Mouse (Mus musculus) brain, embryonic 14.5 days (tissue): ENCODE data around the gene Olfr331. TPM values are rescaled to one million over a fixed set of nuclear protein-coding genes. Genes with fewer than 3 reads are reported as not detected.
"Not testable (repeated sequence)": the region's sequence is repeated elsewhere in the genome, so short reads cannot be mapped to it uniquely, and the experiment has no call there.

Experiments
- DNase-seq: peaks from one replicate; pipeline ENCODE4 v3.0.0-alpha.2; 2011; ENCODE audit warnings: low read depth
- CTCF ChIP-seq: fragments of 200-500 bp; IDR thresholded peaks from 2 replicates; pipeline ENCODE4 v1.5.1; 2012; ENCODE audit warnings: inconsistent platforms, mild to moderate bottlenecking, moderate library complexity, borderline replicate concordance; ENCODE audit not compliant: insufficient read depth, insufficient read length; ENCODE audit errors: extremely low read depth
- POLR2A ChIP-seq: fragments of 200-500 bp; IDR thresholded peaks from 2 replicates; pipeline ENCODE4 v1.6.1; 2012; ENCODE audit warnings: mild to moderate bottlenecking, inconsistent platforms, borderline replicate concordance; ENCODE audit not compliant: poor library complexity, insufficient read depth, insufficient read length, severe bottlenecking; ENCODE audit errors: extremely low read depth
- polyA plus RNA-seq: library from polyadenylated mRNA; depleted of rRNA; stranded (reverse); fragments of >200 nt; gene quantifications from 2 replicates; pipeline ENCODE4 v1.2.3, GENCODE M21; 2012; rRNA removed

The Olfr331 gene
- not detected in 2 replicates for polyA plus RNA-seq

GRCm38 (mm10) chr11:58502472-58502871 is at the start of gene Olfr331:
Gene Olfr331, minus strand, starts transcription at chr11:58502572.
- not testable (repeated sequence) for DNase-seq

GRCm38 (mm10) chr11:58546322-58546721 is 44.0 kb upstream of the Olfr331 start, which contains the start of gene Olfr329-ps:
Gene Olfr329-ps, minus strand, starts transcription at chr11:58546422.
- DNase-seq, result no peak
- TF ChIP-seq POLR2A, result no peak
- TF ChIP-seq CTCF, result no peak

- not testable (repeated sequence) for DNase-seq
Measured at GRCm38 (mm10) chr11:58534736-58535135, 32.4 kb upstream of the Olfr331 start, which contains the start of gene Olfr330. Gene Olfr330, minus strand, starts transcription at chr11:58534836.

- DNase-seq, result not testable (repeated sequence)
Measured at GRCm38 (mm10) chr11:58519756-58520155, 17.4 kb upstream of the Olfr331 start.

GRCm38 (mm10) chr11:58518916-58519315 is 16.5 kb upstream of the Olfr331 start:
- DNase-seq, result not testable (repeated sequence)

GRCm38 (mm10) chr11:58509058-58509457 is 6.7 kb upstream of the Olfr331 start:
- DNase-seq, result not testable (repeated sequence)

- DNase-seq, result peak; percentile 65
- no peak for TF ChIP-seq POLR2A
- peak; percentile 32; the same call in 1 of the 2 replicates for TF ChIP-seq CTCF
Measured at GRCm38 (mm10) chr11:58499290-58499689, 3.1 kb downstream of the Olfr331 start.

- no peak for TF ChIP-seq CTCF
- TF ChIP-seq POLR2A, result no peak
- DNase-seq, result no peak
Measured at GRCm38 (mm10) chr11:58498761-58499160, 3.6 kb downstream of the Olfr331 start.

GRCm38 (mm10) chr11:58492455-58492854 is 9.9 kb downstream of the Olfr331 start, which contains the start of gene Olfr332:
Gene Olfr332, minus strand, starts transcription at chr11:58492555.
- TF ChIP-seq CTCF (no peak), POLR2A (no peak)
- DNase-seq, result no peak

GRCm38 (mm10) chr11:58462170-58462569 is 40.2 kb downstream of the Olfr331 start, which contains the start of gene Olfr30:
Gene Olfr30, minus strand, starts transcription at chr11:58462270.
- no peak for TF ChIP-seq POLR2A
- TF ChIP-seq CTCF, result no peak
- no peak for DNase-seq

- no peak for TF ChIP-seq CTCF
- no peak for TF ChIP-seq POLR2A
- no peak for DNase-seq
Measured at GRCm38 (mm10) chr11:58453592-58453991, 48.8 kb downstream of the Olfr331 start.

GRCm38 (mm10) chr11:58452759-58453158 is 49.6 kb downstream of the Olfr331 start, which contains the start of gene Lypd9:
Gene Lypd9, minus strand, starts transcription at chr11:58452923.
- no peak for DNase-seq
- no peak for TF ChIP-seq POLR2A
- no peak for TF ChIP-seq CTCF

Other genes starting within 250 kb of the Olfr331 start
- gene 4930438A08Rik, start 227.8 kb downstream of the Olfr331 start, polyA plus RNA-seq, result not detected in 2 replicates
- gene Zfp692, start 195.5 kb downstream of the Olfr331 start, polyA plus RNA-seq, result 43.0 and 83.0 TPM in 2 replicates
- gene Zfp672, start 172.2 kb downstream of the Olfr331 start, polyA plus RNA-seq, result 41.9 and 47.0 TPM in 2 replicates
- gene Sh3bp5l, start 171.8 kb downstream of the Olfr331 start, polyA plus RNA-seq, result 39.9 and 46.8 TPM in 2 replicates
- 0.27 and 0.34 TPM in 2 replicates for gene Lypd8, start 123.5 kb downstream of the Olfr331 start, polyA plus RNA-seq
- not detected in 2 replicates for gene 1810065E05Rik, start 81.5 kb downstream of the Olfr331 start, polyA plus RNA-seq
- gene Gm12253, start 70.0 kb downstream of the Olfr331 start, polyA plus RNA-seq, result not detected in 2 replicates
- not detected in 2 replicates for gene Lypd9, start 49.6 kb downstream of the Olfr331 start, polyA plus RNA-seq
- gene Olfr30, start 40.3 kb downstream of the Olfr331 start, polyA plus RNA-seq, result not detected in 2 replicates
- gene Olfr332, start 10.0 kb downstream of the Olfr331 start, polyA plus RNA-seq, result not detected in 2 replicates
- gene Olfr330, start 32.3 kb upstream of the Olfr331 start, polyA plus RNA-seq, result not detected in 2 replicates
- gene Olfr329-ps, start 43.9 kb upstream of the Olfr331 start, polyA plus RNA-seq, result not detected in 2 replicates
- gene Olfr328, start 53.1 kb upstream of the Olfr331 start, polyA plus RNA-seq, result not detected in 2 replicates
- gene Olfr224, start 68.0 kb upstream of the Olfr331 start, polyA plus RNA-seq, result not detected in 2 replicates
- gene Olfr325, start 75.2 kb upstream of the Olfr331 start, polyA plus RNA-seq, result not detected in 2 replicates
- gene Olfr324, start 92.5 kb upstream of the Olfr331 start, polyA plus RNA-seq, result 0.10 TPM in 1 of 2 replicates, not detected in the other
- not detected in 2 replicates for gene 2210407C18Rik, start 113.5 kb upstream of the Olfr331 start, polyA plus RNA-seq
- gene Olfr323, start 127.9 kb upstream of the Olfr331 start, polyA plus RNA-seq, result not detected in 2 replicates
- gene Trim58, start 137.9 kb upstream of the Olfr331 start, polyA plus RNA-seq, result 0.11 TPM in 1 of 2 replicates, not detected in the other
- gene Olfr322, start 156.2 kb upstream of the Olfr331 start, polyA plus RNA-seq, result not detected in 2 replicates
- not detected in 2 replicates for gene Olfr320, start 178.5 kb upstream of the Olfr331 start, polyA plus RNA-seq
- 0.10 TPM in 1 of 2 replicates, not detected in the other for gene Olfr319, start 196.6 kb upstream of the Olfr331 start, polyA plus RNA-seq
- not detected in 2 replicates for gene Olfr318, start 221.4 kb upstream of the Olfr331 start, polyA plus RNA-seq
- 0.20 and 0.27 TPM in 2 replicates for gene Olfr317, start 236.6 kb upstream of the Olfr331 start, polyA plus RNA-seq